Comparison of ENCODE assay signal across 7 mouse cellular contexts in the genomic region with DNA sequence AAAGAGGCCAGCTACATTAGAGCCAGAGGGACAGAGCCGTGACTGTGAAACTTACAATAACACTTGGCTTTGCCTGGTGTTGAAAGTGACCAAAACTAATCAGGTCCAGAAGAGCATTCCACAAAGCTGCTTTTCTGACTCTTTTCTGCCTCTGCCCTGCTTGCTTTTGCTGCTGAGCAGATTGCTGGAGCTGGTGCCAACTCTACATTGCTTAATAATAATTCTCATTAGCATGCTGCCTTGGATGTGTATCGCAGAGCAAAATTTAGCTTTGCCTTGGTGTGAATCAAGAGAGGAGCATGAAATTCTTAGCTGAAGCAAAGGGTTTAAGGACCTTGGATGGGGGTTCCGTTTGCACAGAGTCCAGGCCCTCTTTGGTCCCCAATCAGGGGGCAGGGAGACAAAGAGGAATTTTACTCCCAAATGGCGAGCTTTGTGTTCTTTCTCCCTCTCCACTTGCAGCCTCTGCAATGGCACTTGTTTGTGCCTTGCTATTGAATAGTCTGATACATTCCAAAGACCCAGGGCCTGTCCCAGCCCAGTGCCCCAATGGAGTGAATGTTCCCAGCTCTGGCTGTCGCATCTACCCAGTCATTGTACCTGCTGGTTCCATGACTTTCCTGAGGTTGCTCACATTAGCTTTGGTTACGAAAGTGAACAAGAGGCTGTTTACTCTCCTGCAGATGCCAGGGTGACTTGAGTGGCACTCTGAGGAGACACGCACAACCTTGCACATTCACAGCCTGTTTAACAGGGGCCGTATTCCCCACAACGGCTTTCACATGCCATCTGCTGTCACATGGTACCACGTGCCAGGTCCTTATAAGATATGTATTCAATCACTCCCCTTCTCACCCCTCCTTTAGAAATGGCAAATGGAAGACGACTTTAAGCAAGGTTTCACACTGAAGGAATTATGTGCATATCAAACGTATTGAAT.
DNase-seq lines count a peak whose midpoint lies in the region; ATAC-seq and TF ChIP-seq lines count a peak whose summit lies in the region.

No protein-coding gene starts in this region.

- H3K27me3 ChIP-seq in hindbrain, embryonic 16.5 days (replicated peaks; ENCODE audit: control insufficient read depth, insufficient read depth, low read length), result no peaks in the 10 kb centered on the region
- H3K27me3 ChIP-seq in midbrain, embryonic 12.5 days, result no peaks in the 10 kb centered on the region
- no peaks in the 10 kb centered on the region for H3K27me3 ChIP-seq in kidney, embryonic 14.5 days (ENCODE audit: control insufficient read depth, insufficient read depth, low read length)

- DNase-seq in cerebellum, adult 11-12 months, result peak; percentile 15
- DNase-seq in heart, postnatal 14 days, result no peak
- no peak for DNase-seq in heart, adult 8-10 months (ENCODE audit: low spot score)

- no peak for TF ChIP-seq CTCF in cortical plate, adult 2 months (IDR thresholded peaks at IDR 0.05; ENCODE audit: extremely low read depth, insufficient read depth, low read length)

- no peak overlapping the region for H3K4me2 ChIP-seq in hindbrain, embryonic 16.5 days (ENCODE audit: low read length)
- H3K4me2 ChIP-seq in midbrain, embryonic 12.5 days (replicated peaks), result no peak overlapping the region
- H3K4me2 ChIP-seq in kidney, embryonic 14.5 days (replicated peaks; ENCODE audit: low read depth, low read length), result no peak overlapping the region

- ATAC-seq in hindbrain, embryonic 16.5 days, result peak; percentile 90
- ATAC-seq in midbrain, embryonic 12.5 days (ENCODE audit: low FRiP score, low read depth), result peak; percentile 44; the same call in 1 of the 2 replicates
- no peak for ATAC-seq in kidney, embryonic 14.5 days (ENCODE audit: low FRiP score, low TSS enrichment)

- TF ChIP-seq POLR2A in cortical plate, adult 2 months (IDR thresholded peaks at IDR 0.05; ENCODE audit: extremely low read depth, insufficient read depth, low read length), result no peak

- no peak overlapping the region for H3K4me3 ChIP-seq in cortical plate, adult 2 months (ENCODE audit: insufficient read depth, low read length)
- H3K4me3 ChIP-seq in hindbrain, embryonic 16.5 days (ENCODE audit: low read length), result no peak overlapping the region
- no peak overlapping the region for H3K4me3 ChIP-seq in midbrain, embryonic 12.5 days
- no peak overlapping the region for H3K4me3 ChIP-seq in kidney, embryonic 14.5 days (ENCODE audit: low read length)

- intact Hi-C loops in heart, postnatal 14 days (cut with DNase I), result no loop called here

- no peaks in the 10 kb centered on the region for H3K9me3 ChIP-seq in hindbrain, embryonic 16.5 days (ENCODE audit: control insufficient read depth, low read length)
- H3K9me3 ChIP-seq in midbrain, embryonic 12.5 days, result no peaks in the 10 kb centered on the region
- no peaks in the 10 kb centered on the region for H3K9me3 ChIP-seq in kidney, embryonic 14.5 days (ENCODE audit: control insufficient read depth, low read length)

- peak overlapping the region; percentile 76 for H3K27ac ChIP-seq in cortical plate, adult 2 months (ENCODE audit: insufficient read depth, low read length)
- H3K27ac ChIP-seq in hindbrain, embryonic 16.5 days (ENCODE audit: low read depth, low read length), result peak overlapping the region; percentile 69
- no peak overlapping the region; the same call in 1 of the 2 replicates for H3K27ac ChIP-seq in midbrain, embryonic 12.5 days (replicated peaks)
- no peak overlapping the region for H3K27ac ChIP-seq in kidney, embryonic 14.5 days (ENCODE audit: low read depth, low read length)

- no peaks in the 10 kb centered on the region for H3K36me3 ChIP-seq in hindbrain, embryonic 16.5 days (ENCODE audit: control insufficient read depth, insufficient read depth, low read length)
- H3K36me3 ChIP-seq in midbrain, embryonic 12.5 days, result no peaks in the 10 kb centered on the region
- H3K36me3 ChIP-seq in kidney, embryonic 14.5 days (ENCODE audit: control insufficient read depth, insufficient read depth, low read length), result no peaks in the 10 kb centered on the region

- 42% methylated on average over 12 of the region's 12 CpGs for WGBS in hindbrain, embryonic 16.5 days
- 66% methylated on average over 12 of the region's 12 CpGs for WGBS in midbrain, embryonic 12.5 days
- WGBS in kidney, embryonic 14.5 days, result 83% methylated on average over 12 of the region's 12 CpGs

- no peaks in the 10 kb centered on the region for H3K4me1 ChIP-seq in cortical plate, adult 2 months (ENCODE audit: control insufficient read depth, insufficient read depth, low read length)
- H3K4me1 ChIP-seq in hindbrain, embryonic 16.5 days (ENCODE audit: control insufficient read depth, insufficient read depth, low read depth, low read length), result peaks cover 12% of the 10 kb centered on the region
- peaks cover 15% of the 10 kb centered on the region for H3K4me1 ChIP-seq in midbrain, embryonic 12.5 days
- H3K4me1 ChIP-seq in kidney, embryonic 14.5 days (ENCODE audit: control insufficient read depth, insufficient read depth, low read length), result no peaks in the 10 kb centered on the region

- H3K9ac ChIP-seq in hindbrain, embryonic 16.5 days (ENCODE audit: low read depth, low read length), result no peak overlapping the region
- no peak overlapping the region for H3K9ac ChIP-seq in midbrain, embryonic 12.5 days (replicated peaks)
- no peak overlapping the region for H3K9ac ChIP-seq in kidney, embryonic 14.5 days (ENCODE audit: low read depth, low read length)

Comparison
In these comparisons a context has a peak if more than half of its experiments do, and no peak if none do; other contexts are left out.
1. H3K27ac ChIP-seq: peak in cortical plate, adult 2 months (single experiment) and hindbrain, embryonic 16.5 days (single experiment); none in midbrain, embryonic 12.5 days (single experiment) and kidney, embryonic 14.5 days (single experiment).